Mouse (Mus musculus) heart, embryonic 14.5 days (tissue): ENCODE results near the gene Skor1. TPM values are rescaled to one million over a fixed set of nuclear protein-coding genes. Genes with fewer than 3 reads are reported as not detected.

ENCODE experiments used
- ATAC-seq: fragments of 200-750 bp; cut with Nextera tagmentation; 2 replicates; pipeline ENCODE4 v1.8.0; 2017; ENCODE audit warnings: low read depth, moderate TSS enrichment; ENCODE audit not compliant: insufficient number of reproducible peaks, insufficient read depth, low FRiP score
- H3K27ac ChIP-seq, 2 experiments: fragments of 200-500 bp in 1 of 2; fragments of 300-500 bp in 1 of 2; sonication (generic) in 1 of 2; replicated peaks in 1 of 2; 2 replicates each; pipeline ENCODE4 v1.5.1; 2012 to 2014; ENCODE audit warnings: low read depth in 2 of 2, low read length in 2 of 2, control low read depth in 1 of 2, mild to moderate bottlenecking in 1 of 2, mixed read lengths in 1 of 2; ENCODE audit not compliant: control insufficient read depth in 1 of 2, insufficient read depth in 1 of 2
- H3K27me3 ChIP-seq: fragments of 300-500 bp; sonication (generic); 2 replicates; pipeline ENCODE4 v1.6.1; 2014; ENCODE audit warnings: mild to moderate bottlenecking, low read length, control low read depth; ENCODE audit not compliant: control insufficient read depth, insufficient read depth
- H3K36me3 ChIP-seq: fragments of 300-500 bp; sonication (generic); 2 replicates; pipeline ENCODE4 v1.6.1; 2014; ENCODE audit warnings: mild to moderate bottlenecking, control low read depth, low read length, mixed read lengths; ENCODE audit not compliant: control insufficient read depth, insufficient read depth
- H3K4me1 ChIP-seq, 2 experiments: fragments of 200-500 bp in 1 of 2; fragments of 300-500 bp in 1 of 2; sonication (generic) in 1 of 2; 2 replicates each; pipeline ENCODE4 v1.6.1; 2012 to 2014; ENCODE audit warnings: low read length in 2 of 2, control low read depth in 1 of 2, mixed read lengths in 1 of 2; ENCODE audit not compliant: control insufficient read depth in 2 of 2, insufficient read depth in 2 of 2
- H3K4me2 ChIP-seq: fragments of 300-500 bp; sonication (generic); 2 replicates; pipeline ENCODE4 v1.6.1; 2014; ENCODE audit warnings: mild to moderate bottlenecking, low read length
- H3K4me3 ChIP-seq, 2 experiments: fragments of 200-500 bp in 1 of 2; fragments of 300-500 bp in 1 of 2; sonication (generic) in 1 of 2; 2 replicates each; pipeline ENCODE4 v1.5.1; 2012 to 2014; ENCODE audit warnings: low read length in 2 of 2, mild to moderate bottlenecking in 2 of 2, control low read depth in 1 of 2, low read depth in 1 of 2, moderate library complexity in 1 of 2; ENCODE audit not compliant: control insufficient read depth in 1 of 2, insufficient read depth in 1 of 2
- H3K9ac ChIP-seq: fragments of 300-500 bp; sonication (generic); 2 replicates; pipeline ENCODE4 v1.6.1; 2014; ENCODE audit warnings: mild to moderate bottlenecking, low read length
- H3K9me3 ChIP-seq: fragments of 300-500 bp; sonication (generic); 2 replicates; pipeline ENCODE4 v1.6.1; 2016; ENCODE audit warnings: low read length, control low read depth; ENCODE audit not compliant: control insufficient read depth
- WGBS: fragments of 180-500 bp; shearing (Covaris S2); extraction: QIAGEN DNeasy Blood & Tissue Kit; methylation state at CpG from one replicate; pipeline ENCODE4 v1.1.7; 2014; 5-methylcytosine and 5-hydroxymethylcytosine counted together
- polyA plus RNA-seq: library from polyadenylated mRNA; unstranded; fragments of >200 nt; fragmentation: Nextera tagmentation; extraction: Ambion mirVana; gene quantifications from 2 replicates; pipeline ENCODE4 v1.2.1, GENCODE M21; 2014

Gene Skor1
- polyA plus RNA-seq, 1 experiment from 2014 or later: not detected

DNA sequence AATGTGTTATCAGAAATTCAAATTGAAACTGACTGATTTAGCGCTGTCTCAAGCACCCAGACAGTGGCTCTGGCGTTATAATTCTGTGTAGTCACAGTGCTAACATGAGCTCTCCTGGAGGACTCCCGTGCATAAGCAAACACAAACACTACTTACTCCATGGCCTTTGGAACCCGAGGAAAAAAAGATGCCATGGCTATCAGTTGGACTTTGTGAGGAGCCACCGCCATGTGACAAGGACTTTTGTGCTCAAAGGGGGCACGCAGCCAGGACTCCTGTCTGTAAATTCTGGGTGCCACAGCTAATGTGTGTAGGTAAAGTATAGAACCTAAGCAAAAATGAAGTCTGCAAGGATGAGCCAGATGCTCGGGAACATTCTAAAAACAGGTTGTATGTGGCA lies 36.5 kb upstream of the Skor1 start:
- 62% methylated on average over 7 of the region's 7 CpGs for WGBS
- H3K4me2 ChIP-seq: no peak overlapping the region
- no peak overlapping the region for H3K9ac ChIP-seq
- H3K9me3 ChIP-seq: no peaks in the 10 kb centered on the region
- H3K4me1 ChIP-seq: peaks cover 7 to 12% of the 10 kb centered on the region in 2 experiments; a peak in 3 of 4 replicates
- no peak overlapping the region for H3K27ac ChIP-seq
- no peak overlapping the region for H3K4me3 ChIP-seq
- no peak for ATAC-seq
- peaks cover 18% of the 10 kb centered on the region for H3K27me3 ChIP-seq
- H3K36me3 ChIP-seq: peaks cover 9% of the 10 kb centered on the region

- WGBS: 87% methylated on average over 7 of the region's 7 CpGs
- H3K9ac ChIP-seq: no peak overlapping the region
- H3K9me3 ChIP-seq: no peaks in the 10 kb centered on the region
- H3K4me1 ChIP-seq: peaks cover 7 to 12% of the 10 kb centered on the region in 2 experiments; a peak in 3 of 4 replicates
- no peak for ATAC-seq
- H3K27me3 ChIP-seq: peaks cover 18% of the 10 kb centered on the region
- H3K36me3 ChIP-seq: peaks cover 11% of the 10 kb centered on the region
- no peak overlapping the region for H3K4me2 ChIP-seq
- H3K27ac ChIP-seq: no peak overlapping the region
- H3K4me3 ChIP-seq: no peak overlapping the region
These were observed 35.1 kb upstream of the Skor1 start for GRCm38 (mm10) chr9:63183864-63184263.

DNA sequence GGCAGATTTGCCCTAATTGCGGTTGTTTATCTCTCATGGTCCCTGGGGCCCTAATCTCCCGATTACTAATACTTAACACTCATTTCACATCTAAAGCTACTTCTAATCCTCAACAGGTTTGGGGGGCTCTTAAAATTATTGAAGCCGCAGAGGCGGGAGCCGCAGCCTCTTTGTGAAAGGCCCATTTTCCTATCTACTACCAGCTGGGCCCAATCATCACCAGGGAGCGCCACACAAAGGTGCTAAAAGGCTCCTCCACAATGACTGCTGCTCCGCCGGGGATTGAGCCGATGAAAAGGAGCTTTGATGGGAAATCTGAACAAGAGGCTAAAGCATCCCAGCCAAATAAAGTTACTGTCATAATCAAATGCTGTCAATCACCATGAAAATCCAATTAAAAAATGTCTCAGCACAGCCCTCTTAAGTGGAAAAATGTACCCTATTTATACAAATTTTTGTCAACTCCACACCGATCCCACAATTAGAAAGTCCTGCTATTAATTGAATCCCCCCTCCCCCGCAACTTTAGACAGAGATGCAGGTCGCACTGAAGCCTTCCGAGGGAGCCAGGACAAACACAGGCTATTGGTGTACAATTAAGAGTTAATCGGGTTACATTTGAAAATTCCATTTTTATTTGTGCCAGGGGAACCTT lies 33.7 kb upstream of the Skor1 start:
- Histone ChIP-seq H3K27me3 (peaks cover 18% of the 10 kb centered on the region), H3K36me3 (peaks cover 11% of the 10 kb centered on the region), H3K4me1 (peaks cover 3 to 8% of the 10 kb centered on the region in 2 experiments; a peak in 2 of 4 replicates), H3K4me3 (no peak overlapping the region), H3K4me2 (no peak overlapping the region), H3K27ac (no peak overlapping the region), H3K9me3 (no peaks in the 10 kb centered on the region), H3K9ac (no peak overlapping the region)
- no peak for ATAC-seq
- 28% methylated on average over 14 of the region's 14 CpGs for WGBS

- no peak overlapping the region for H3K9ac ChIP-seq
- 68% methylated on average over 11 of the region's 11 CpGs for WGBS
- no peak for ATAC-seq
- peaks cover 2 to 7% of the 10 kb centered on the region in 2 experiments; a peak in 2 of 4 replicates for H3K4me1 ChIP-seq
- H3K27ac ChIP-seq: no peak overlapping the region
- no peaks in the 10 kb centered on the region for H3K9me3 ChIP-seq
- H3K36me3 ChIP-seq: peaks cover 11% of the 10 kb centered on the region
- peaks cover 15% of the 10 kb centered on the region for H3K27me3 ChIP-seq
- no peak overlapping the region for H3K4me3 ChIP-seq
- no peak overlapping the region for H3K4me2 ChIP-seq
These were observed 32.8 kb upstream of the Skor1 start for GRCm38 (mm10) chr9:63181337-63182178.

GRCm38 (mm10) chr9:63178296-63178695 lies 29.5 kb upstream of the Skor1 start:
- H3K27me3 ChIP-seq: no peaks in the 10 kb centered on the region; the same call in 1 of the 2 replicates
- ATAC-seq: no peak

DNA sequence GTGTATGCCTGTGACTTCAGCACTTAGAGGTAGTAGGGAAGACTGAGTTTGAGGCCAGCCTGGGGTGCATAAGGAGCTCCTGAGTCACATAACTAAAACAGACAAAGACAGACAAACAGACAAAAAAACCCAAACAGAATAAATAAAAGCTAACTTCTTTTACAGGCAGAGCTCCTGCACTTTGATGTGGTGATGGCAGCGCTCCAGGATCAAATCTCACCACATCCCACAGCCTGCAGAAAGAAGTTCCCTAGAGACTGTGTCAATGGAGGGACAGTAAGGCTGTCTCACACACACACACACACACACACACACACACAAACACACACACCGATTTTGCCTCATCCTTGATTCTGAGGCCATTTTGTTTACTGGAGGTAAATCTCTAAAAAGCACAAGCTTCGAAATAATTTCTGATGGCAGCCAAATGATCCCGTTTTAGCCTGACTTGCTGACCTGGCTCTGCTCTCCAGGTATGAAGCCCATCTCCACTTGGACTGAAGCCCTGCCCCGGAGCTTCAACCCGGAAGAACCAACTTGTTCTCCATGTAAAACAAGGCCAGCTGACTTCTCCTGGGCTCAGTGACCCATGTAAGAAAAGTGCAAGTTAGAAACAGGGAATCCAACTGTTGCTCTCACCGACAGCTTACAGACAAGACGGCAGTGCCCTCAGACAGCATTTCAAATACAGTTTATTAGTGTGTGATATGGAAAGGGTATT lies 25.4 kb upstream of the Skor1 start:
- H3K9me3 ChIP-seq: peaks cover 1% of the 10 kb centered on the region; the same call in 1 of the 2 replicates
- H3K36me3 ChIP-seq: no peaks in the 10 kb centered on the region
- H3K4me3 ChIP-seq: no peak overlapping the region
- 87% methylated on average over 8 of the region's 8 CpGs for WGBS
- no peak overlapping the region for H3K4me2 ChIP-seq
- H3K27me3 ChIP-seq: no peaks in the 10 kb centered on the region
- ATAC-seq: no peak
- H3K4me1 ChIP-seq: no peaks in the 10 kb centered on the region
- H3K27ac ChIP-seq: no peak overlapping the region
- H3K9ac ChIP-seq: no peak overlapping the region

More at GRCm38 (mm10) chr9:63178296-63178695, 29.5 kb upstream of the Skor1 start:
- Histone ChIP-seq H3K9me3 (no peaks in the 10 kb centered on the region), H3K36me3 (peaks cover 4% of the 10 kb centered on the region; the same call in 1 of the 2 replicates), H3K4me3 (no peak overlapping the region), H3K27ac (no peak overlapping the region), H3K4me2 (no peak overlapping the region), H3K4me1 (peaks cover 0 to 7% of the 10 kb centered on the region in 2 experiments; a peak in 1 of 4 replicates), H3K9ac (no peak overlapping the region)
- 81% methylated on average over 8 of the region's 8 CpGs for WGBS

DNA sequence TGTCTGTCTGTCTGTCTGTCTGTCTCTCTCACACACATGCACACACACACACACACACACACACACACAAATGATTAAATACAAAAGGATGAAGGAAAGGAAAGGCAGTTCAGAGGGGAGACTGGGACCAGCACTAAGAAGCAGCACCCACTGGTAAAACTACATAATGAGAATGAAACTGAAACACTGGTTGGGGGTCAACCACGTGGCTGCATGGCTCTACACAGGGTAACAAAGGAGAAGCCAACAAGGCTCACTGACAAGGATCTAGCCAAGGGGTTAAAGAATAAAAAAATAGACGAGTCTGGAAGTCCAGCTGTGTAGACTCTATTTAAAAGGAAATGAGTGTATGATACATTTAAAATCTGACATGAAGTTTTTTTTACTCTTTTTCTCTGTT lies 23.2 kb upstream of the Skor1 start:
- H3K4me2 ChIP-seq: no peak overlapping the region

More for the DNA sequence above, 23.2 kb upstream of the Skor1 start:
- Histone ChIP-seq H3K9me3 (peaks cover 3% of the 10 kb centered on the region; the same call in 1 of the 2 replicates), H3K27ac (no peak overlapping the region), H3K4me1 (no peaks in the 10 kb centered on the region), H3K27me3 (no peaks in the 10 kb centered on the region), H3K36me3 (no peaks in the 10 kb centered on the region), H3K9ac (no peak overlapping the region), H3K4me3 (no peak overlapping the region)
- 59% methylated on average over 2 of the region's 2 CpGs for WGBS
- no peak for ATAC-seq
